Mouse (Mus musculus) frontal cortex, adult 2 months (tissue): Measurements from ENCODE around the gene Qpct. TPM values are rescaled to one million over a fixed set of nuclear protein-coding genes. Genes with fewer than 3 reads are reported as not detected.
"Not testable (repeated sequence)": the region's sequence is repeated elsewhere in the genome, so short reads cannot be mapped to it uniquely, and the experiment has no call there.

ENCODE experiments used
- DNase-seq, 2 experiments: peaks; one replicate each; pipeline ENCODE4 v3.0.0; 2022; ENCODE audit warnings: low spot score in 1 of 2; ENCODE audit errors: extremely low spot score in 1 of 2
- polyA plus RNA-seq: library from polyadenylated mRNA; depleted of rRNA; stranded (reverse); fragments of >200 nt; gene quantifications from 2 replicates; pipeline ENCODE4 v1.2.3, GENCODE M21; 2012

Qpct gene
- polyA plus RNA-seq, 1 experiment: 20.2 TPM

DNA sequence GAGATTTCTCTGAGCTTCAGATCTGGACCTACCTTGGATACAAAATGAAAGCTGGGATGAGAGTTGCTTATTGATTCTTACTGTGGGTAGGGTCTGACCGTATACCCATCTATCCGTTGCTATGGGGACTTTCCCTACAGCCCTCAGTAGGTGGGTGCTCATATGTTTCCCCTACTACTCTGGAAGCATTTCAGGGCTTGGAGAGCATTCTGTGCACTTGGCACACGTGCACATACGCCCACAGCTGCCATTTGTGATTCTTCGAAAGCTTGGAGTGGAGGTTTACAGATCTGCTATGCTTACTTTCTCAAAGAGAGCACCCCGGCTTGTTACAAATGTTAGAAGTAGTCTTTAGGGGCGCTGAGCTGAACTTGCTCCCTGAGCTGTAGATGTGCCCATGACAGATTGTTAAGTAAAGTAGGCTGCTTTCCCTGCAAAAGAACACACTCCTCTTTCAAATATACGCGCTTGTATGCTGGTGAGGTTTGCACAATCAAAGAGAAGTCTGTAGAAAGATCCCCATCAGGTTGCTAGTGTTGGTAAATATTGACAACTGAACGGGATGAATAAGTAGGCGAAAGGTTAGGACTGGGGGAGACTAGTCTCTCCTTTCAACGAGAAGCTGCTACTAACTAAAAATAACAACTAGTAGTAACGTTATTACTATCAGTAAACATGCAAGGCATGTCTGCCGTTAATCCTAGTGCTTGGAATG, 18.2 kb downstream of the Qpct start:
- DNase-seq: peak; percentile 9 to 48

DNA sequence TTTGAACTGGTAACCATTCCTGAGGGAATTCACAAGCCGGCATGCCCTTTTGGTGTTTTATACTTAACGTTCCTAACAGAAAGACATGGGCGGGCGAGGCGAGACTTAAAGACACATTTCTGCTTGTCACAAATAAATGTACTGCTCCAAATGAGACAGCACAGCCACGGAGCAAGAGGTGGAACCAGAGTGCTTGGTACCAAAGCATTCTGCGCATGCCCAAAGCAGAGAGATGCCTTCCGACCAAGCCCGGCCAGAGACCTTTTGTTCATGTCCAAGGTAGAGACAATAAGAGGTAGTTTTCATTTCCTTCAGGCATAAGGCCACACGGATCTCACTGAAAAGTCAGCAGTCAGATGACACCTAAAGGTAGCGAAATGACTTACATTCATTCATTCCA, 20.2 kb downstream of the Qpct start:
- DNase-seq: no peak

DNA sequence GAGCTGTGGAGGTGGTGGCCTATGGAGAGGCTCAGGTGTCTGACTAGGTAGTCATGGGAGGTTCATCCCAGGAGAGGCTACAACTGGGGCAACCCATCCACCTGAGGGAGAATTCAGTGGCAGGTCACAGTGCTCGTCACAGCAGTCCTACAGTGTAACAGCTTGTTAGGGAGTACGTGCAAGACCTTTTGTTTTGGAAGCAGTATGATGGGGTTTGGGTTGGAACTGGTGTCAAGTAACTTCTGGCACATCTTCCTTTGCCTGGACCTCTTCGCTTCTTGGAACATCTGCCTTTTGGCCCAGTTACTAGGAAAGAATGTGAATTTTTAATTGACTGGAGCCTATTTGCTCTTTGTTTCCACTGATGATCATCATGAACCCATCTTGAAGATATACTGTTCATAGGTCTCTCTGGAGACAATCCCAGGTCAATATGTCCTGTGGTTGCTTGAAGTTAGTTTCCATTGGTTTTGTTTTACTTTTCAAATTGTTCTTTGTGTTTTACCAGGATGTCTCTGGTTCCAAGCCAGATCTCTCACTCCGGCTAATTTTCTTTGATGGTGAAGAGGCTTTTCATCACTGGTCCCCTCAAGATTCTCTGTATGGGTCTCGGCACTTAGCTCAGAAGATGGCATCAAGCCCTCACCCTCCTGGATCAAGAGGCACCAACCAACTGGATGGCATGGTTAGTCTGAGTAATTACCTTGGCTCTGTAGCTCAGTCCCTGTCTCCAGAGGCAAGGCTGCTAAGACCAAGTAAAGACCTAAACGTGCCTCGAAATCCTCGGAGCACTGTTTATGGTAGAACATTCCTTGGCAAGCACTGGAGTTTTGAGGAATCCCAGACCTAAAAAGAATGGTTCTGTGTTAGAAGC, 25.5 kb downstream of the Qpct start:
- no peak for DNase-seq

DNA sequence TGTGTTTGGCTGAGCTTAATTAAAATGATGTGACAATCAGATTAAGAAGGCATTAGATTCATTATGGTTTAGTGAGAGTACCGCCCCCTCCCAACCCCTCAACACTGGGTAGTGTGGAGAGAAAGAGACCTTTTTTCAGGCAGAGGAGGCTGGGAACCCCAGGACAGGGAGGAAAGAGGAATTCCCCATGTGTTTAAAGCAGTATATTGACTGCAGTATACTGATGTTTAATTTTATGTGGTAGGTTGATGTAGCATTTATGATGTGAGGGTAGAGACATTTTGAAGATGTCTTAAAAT, 26.1 kb downstream of the Qpct start:
- no peak for DNase-seq

DNA sequence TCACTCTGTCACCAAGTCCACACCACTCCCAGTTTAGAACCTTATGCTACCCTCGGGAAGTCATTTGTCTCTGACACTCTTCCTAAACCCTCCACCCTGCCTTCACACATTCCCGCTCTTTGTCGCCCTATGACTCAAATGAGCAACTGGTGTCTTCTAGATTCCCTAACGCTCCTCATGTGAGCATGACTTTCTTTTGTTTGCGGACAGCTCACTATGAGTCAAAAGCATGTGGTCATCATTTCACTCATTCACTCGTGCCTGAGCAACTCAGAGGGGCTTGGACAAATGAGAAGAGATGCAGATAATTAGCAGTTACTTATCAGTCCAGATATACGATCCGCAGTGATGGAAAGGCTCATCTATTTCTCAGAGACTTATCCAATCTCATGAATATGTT, 26.5 kb downstream of the Qpct start:
- DNase-seq: no peak

DNA sequence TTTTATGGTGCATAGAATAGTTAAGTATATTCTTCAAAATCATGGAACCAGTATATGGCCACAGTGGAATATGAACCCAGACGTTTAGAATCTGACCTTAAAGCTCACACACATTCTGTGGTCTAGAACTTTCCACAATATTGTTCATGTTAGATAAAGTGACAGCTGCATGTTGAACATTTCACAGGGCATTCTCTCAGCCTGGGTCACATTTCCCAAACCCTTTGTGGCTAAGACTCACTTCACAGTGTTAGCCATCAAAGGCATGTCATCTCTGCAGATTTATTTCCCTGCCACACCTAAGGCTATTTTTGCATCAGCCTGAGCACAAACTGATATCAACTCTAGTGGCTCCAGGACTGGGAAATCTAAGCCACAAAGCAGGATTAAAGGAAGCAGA, 40.0 kb downstream of the Qpct start:
- no peak for DNase-seq

DNA sequence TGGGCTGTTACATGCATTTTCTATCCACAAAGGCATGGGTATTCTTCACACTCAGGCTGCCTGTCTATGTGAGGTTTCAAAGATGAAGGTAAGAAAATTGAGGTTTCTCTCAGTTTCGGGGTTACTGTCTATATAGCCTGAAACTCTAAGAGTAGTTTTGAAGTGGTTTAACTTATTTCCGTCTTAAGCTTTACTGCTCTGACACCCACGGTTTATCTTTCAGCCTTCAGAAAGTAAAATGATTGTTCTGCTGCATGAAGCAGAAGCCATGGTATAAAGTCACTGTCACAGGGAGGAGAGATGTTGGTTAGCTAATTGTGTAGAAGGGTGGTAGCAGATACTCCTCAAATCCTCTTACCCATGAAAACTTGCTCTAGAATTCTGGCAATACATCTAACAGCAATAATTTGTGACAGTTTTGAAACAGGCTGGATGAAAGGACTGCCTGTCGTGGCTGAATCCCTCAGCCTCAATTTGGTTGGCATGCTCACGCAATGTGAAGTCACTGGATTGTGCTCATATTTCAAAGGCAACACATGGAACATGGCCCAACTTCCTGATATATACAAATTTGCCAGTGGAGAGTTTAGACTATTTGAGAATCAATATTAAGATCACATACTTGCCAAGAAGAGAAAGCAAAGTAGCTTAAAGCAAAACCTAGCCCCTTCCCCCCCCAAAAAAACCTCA, 41.7 kb downstream of the Qpct start:
- no peak for DNase-seq

DNA sequence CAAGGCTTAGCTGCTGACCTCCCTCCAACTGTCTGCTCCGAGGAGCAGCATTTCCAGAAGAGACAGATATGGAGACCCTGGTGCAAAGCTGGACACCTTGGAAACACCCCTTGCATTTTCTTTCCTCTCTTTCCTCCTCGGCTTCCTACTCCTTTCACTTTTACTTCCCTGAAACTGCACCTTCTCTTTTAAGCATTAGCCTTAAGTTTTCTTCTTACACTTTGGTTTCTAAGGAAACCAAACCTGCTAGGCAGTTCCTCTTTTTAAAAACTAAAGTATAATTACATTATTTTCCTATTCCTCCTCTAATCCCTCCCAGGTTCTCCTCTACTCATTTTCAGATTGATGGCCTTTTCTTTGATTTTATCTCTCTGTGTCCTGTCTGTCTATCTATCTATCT, 43.9 kb downstream of the Qpct start:
- DNase-seq: no peak

DNA sequence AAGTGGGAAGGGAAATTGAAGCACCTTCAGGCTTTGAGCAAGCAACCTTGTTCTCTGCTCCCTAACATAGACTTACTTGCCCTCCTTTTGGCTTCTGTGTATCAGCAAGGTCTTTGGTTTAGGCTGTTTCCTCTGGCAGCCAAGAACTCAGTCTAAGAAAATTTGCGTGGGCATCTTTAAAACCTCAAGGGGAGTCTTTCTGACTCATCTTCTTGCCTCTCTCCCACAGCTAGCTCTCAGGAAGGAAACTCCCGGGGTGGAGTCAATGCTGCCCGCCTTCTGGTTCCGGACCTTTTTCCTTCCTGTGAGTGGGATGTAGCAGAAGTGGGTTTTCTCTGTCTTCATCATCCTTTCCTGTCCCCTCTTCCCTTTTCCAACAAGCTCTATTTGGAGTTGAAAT, 48.2 kb downstream of the Qpct start:
- peak; percentile 17 to 66 for DNase-seq

DNA sequence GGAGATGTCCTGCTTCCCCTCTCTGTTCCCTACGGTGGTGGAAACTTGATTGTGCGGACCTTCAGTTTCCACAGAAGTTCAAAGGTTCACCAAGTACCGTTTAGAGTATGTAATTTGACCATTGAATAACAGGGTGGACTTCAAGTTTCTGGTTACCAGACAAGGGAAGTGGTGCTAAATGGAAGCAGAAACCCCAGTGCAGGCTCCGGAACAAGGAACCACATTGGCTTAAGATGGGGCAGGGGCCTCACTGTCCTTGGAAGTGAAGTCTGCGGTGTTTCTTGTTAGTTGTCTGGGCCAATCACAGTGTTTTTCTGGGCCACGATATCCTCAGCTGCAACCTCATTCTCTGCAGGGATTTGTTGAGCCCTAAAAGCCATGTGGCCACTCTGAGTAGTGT, 56.5 kb downstream of the Qpct start:
- DNase-seq: no peak

DNA sequence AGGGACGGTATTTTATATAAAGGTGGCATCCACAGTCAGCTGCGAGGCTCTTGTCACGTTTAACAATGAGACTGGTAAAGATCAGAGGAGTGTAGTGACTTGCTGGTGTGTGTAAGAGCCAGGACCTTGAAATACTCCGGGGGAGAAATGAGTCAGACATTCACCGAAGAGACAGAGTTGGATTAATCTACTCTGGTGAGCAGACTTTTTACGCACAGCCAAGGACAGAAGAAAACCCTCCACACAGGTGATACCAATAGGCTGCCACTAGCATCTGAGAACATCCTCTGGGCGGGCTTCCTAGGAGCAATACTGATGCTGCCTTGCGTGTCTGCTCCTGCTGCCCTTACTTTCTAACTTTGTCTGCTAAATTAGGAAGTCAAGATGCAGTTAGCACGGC, 57.9 kb downstream of the Qpct start:
- no peak for DNase-seq

DNA sequence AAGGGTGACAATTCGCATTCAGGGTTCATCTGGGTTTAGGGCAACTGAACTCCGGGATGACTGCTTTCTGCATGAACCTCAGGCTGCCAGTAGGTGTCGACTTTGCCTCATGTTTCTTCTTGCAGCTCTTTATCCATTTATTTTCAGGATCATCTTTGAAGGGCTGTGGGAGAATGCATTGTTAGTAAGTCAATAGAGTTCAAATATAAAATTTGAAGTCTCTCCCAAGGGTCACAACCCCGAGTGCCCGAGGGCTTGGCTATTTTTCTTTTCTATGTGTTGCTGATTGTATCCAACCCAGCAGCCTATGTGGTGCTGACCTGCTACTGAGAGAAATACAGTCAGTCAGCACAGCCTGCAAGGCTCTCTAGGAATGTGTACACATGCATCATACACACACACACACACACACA, 59.2 kb downstream of the Qpct start:
- peak; percentile 27 to 74 for DNase-seq

DNA sequence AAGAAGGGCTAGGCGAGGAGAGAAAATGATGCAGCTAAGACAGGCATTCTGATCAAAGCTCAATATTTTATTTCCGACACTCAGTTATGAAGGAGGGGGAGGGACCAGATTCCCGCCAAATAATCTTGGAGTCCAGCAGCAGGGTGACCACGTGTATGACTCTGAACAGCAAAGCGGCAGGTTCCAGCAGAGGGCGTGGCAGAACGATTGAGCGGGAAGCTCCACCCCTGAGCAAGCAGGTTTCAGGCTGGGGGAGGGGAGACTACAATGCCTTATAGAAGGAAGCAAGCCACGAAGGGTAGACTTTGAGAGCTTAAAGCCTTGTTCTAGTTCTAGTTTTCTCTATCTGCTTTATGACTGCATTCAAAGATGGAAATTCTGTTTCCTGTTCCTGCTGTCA, 63.5 kb downstream of the Qpct start:
- DNase-seq: not testable (repeated sequence)

DNA sequence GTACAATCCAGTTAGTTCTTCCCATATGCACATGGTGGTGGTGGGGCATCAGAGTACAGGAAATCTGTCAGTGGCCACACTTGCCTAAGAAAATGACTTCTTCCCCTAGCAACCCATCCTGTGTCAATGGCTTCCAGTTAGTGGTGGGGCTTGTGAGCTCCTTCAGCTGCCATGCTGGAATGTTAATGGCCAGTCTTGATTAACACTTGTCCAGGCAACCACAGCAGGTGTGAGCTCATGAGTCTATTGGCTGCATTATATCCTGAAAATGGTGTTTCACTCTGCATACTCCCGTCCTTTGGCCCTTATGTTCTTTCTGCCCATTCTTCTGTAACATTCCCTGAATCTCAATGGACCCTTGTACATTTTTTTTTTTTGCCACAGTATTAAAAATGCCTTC, 67.4 kb downstream of the Qpct start:
- DNase-seq: no peak

DNA sequence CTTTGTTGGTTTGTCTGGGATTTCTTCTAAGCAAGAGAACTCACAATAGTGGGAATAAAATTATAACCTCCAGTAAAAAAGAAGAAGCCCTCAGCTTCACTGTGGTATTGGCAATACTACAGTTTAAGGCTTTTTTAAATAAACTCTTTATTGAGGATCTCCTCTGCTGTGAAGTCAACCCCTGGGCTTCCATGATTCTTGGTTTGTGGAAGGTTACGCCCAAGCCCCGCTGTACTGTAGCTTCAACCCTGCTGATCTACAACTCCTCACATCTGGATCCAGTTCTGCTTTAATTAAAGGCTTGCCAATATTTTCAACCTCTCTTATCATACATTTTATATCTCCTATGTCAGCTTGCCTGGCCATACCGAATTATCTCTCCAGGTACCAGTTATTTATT, 68.6 kb downstream of the Qpct start:
- no peak for DNase-seq

DNA sequence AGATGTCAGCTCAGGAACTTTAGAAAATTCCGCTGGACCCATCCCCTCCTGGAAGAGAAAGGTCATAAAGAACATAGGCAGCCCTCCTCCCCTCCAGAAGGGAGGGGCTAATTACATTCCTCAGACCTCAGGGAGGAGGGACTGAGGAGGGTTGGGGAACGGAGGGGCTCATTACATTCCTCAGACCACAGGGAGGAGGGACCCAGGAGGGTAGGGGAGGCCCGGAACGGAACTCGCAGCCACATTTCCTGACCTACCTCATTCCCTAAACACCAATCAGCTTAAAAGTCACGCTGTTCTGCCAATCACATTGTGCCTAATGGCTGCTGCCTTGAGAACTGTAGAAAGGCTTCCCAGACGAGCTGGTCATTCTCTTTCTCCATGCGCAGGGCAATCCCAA, 82.0 kb downstream of the Qpct start:
- no peak for DNase-seq

DNA sequence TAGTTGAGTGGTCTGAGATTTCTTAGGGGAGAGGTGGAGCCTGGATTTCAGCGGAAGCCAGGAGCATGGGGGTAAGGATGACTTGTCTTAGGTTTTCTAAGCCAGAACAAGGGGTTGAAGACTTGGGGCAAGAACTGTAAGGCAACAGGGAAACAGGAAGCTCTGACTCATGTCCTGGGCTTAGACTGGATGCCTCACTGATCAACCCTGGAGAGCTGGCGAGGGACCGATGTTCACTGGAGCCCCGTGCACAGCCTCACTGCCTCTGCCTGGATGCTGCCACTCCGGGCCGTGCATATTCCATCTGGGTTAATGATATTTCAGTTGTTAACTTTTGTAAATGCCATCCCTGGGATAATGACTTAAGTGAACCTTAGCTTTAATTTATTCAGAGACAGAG, 84.1 kb downstream of the Qpct start:
- DNase-seq: no peak

DNA sequence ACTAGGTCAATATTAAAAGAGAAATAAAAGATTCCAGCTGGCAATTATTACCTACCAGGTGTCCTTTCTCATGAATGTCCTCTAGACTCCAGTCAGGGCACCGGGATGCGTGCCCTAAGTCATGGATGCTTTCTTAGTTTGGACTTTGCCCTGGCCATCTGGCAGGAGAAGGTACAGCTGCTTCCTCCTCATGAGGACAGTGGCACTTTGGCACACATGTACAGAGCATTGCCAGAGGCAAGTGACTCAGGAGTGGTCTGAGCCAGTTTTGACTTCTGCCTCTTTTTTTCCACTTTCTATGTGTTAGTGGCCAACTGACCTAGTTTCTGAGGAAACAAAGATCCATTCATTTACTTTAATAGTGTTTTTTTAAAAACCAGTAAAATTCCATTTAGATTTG, 84.7 kb downstream of the Qpct start:
- DNase-seq: no peak
